Mouse (Mus musculus): Measurements from ENCODE around the gene Gpsm3. TPM values are rescaled to one million over a fixed set of nuclear protein-coding genes. Genes with fewer than 3 reads are reported as not detected.
A peak's percentile ranks its signal among the peaks of the same experiment; 100 is the strongest.

Gene Gpsm3
- total RNA-seq, 2 experiments from 2014 or later: 4.6 to 5.3 TPM

GRCm38 (mm10) chr17:34628644-34628967 lies 39.0 kb downstream of the Gpsm3 start:
- DNase-seq (ENCODE audit: low spot score in 2 of 2): no peak

GRCm38 (mm10) chr17:34629221-34629751 lies 39.7 kb downstream of the Gpsm3 start, which contains the start of gene Prrt1:
Prrt1 (plus strand) TSS chr17:34629533.
- no peak for DNase-seq (ENCODE audit: low spot score in 2 of 2)

DNA sequence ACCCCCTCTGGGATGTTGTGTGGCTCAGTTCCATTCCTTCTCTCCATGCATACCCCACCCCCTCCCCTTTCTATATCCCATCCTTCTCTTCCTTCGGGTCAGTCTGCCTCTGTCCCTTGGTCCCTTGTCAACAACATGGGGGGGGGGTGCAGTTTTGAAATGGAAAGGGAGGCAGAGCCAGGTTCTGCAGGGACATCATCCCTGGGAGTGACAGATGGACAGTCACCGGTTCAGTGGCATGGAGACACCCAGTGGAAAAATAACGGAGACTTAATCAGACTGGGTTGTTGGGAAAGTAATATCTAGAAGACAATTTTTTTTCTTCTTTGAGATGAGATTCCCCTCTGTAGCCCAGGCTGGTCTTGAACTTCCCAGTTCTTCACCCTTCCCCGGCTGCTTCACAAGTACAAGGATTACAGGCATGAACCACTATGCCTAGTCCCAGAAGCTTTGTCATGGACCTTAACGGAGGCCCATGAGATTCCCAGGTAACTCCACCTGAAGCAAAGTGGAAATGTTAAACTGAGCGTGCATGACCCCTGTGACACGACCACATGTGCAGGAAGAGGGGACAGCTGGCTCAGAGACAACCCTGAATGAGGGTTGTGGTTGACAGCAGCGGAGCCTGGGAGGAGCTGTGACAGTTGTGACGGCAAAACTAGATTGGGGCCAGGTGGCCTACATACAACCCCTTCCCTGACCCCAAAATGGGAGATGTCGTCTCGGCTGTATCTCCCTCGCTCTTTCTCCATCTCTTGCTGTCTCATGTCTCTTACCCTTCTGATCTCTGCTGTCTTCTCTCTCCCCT lies 40.4 kb downstream of the Gpsm3 start:
- DNase-seq (ENCODE audit: low spot score in 2 of 2): no peak

DNA sequence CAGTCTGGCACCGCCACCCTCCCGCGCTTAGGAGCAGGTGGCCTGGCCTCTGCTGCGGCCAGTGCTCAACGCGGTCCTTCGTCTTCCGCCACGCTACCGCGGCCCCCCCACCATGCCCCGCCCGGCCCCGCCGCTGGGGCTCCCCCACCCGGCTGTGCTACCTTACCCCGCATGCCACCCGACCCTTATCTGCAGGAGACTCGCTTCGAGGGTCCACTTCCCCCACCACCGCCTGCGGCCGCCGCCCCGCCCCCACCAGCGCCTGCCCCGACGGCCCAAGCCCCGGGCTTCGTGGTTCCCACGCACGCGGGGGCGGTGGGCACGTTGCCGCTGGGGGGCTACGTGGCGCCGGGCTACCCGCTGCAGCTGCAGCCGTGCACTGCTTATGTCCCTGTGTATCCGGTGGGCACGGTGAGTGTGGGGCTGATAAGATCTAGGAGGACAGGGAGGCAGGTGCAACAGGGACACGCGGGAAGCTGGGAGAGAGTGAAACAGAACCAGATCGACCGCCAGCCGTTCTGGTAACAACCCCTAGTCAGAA lies 41.2 kb downstream of the Gpsm3 start:
- no peak for DNase-seq (ENCODE audit: low spot score in 2 of 2)

GRCm38 (mm10) chr17:34631647-34632046 lies 42.0 kb downstream of the Gpsm3 start:
- no peak for DNase-seq (ENCODE audit: low spot score in 2 of 2)

DNA sequence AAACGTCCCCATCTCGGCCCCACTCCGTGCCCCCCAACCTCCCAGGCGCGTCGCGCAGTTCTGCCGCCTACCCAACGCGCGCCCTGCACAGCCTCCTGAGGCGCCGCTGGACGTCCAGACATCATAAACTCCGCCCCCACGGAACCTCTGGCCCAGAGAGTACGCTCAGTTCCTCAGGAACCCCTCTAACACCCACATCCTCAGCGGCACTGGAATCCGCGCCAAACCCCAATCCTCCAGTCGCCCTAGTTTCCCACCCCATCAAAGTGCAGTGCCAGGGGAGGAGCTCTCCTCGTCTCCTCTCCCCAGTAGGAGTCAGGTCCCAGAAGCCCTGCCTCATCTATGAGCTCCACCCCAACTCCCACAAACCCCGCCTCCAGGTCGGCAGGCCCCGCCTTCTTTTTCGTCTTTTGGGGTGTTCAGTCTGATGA lies 42.7 kb downstream of the Gpsm3 start:
- peak in 1 of 2 experiments; percentile 52 for DNase-seq (ENCODE audit: low spot score in 2 of 2)

- DNase-seq (ENCODE audit: low spot score in 2 of 2): no peak
Measured at GRCm38 (mm10) chr17:34635671-34636070, 46.1 kb downstream of the Gpsm3 start.

GRCm38 (mm10) chr17:34637459-34637858 lies 47.9 kb downstream of the Gpsm3 start:
- DNase-seq (ENCODE audit: low spot score in 2 of 2): no peak

DNA sequence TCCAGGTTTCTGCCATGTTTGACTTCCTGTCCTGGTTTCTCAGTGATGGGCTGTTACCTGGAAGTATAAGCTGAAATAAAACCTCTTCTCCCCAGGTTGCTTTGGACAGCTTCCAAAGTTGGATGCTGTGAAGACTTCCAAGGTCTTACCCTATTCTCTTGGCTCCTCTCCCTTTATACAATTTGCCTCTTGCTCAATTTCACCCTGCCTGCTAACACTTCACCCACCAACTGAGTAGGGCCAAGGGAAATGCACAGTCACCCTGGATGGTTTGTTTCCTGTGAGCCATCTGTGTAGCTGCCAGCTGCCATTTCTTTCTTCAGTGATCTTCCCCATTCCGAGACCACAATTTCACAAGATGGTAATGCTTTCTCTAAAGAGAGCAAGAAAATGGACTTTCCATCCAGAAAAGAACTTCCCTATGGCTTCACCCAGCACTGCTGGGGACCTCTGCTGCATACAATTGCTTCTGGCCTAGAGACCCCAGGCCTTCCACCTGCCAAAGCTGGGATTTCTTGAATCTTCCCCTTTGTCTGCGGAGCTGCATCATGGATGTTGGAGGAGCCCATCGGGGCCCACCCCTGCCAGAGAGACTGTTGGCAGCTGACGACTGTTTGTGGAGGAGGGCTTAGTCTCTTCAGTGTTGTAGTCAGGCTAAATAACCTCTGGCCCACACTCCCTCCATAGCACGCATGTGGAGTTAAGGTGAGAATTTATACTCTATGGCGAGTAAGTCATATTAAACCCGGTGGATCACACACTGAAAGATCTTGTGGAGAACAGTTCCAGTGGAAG lies 50.1 kb downstream of the Gpsm3 start:
- no peak for DNase-seq (ENCODE audit: low spot score in 2 of 2)

GRCm38 (mm10) chr17:34640778-34641601 lies 51.4 kb downstream of the Gpsm3 start:
- peak in 1 of 2 experiments; percentile 48 for DNase-seq (ENCODE audit: low spot score in 2 of 2)

Other genes starting within 250 kb of the Gpsm3 start
- gene Btnl2, start 235.0 kb upstream of the Gpsm3 start, total RNA-seq (2021): under 1 TPM; 0.64 to 0.67 TPM
- gene Btnl1, start 212.7 kb upstream of the Gpsm3 start, total RNA-seq (2021): not detected
- 1 to 10 TPM in 1 of 2 experiments, under 1 TPM in 1; 0.88 to 1.1 TPM for gene BC051142, start 191.0 kb upstream of the Gpsm3 start, total RNA-seq (2021)
- not detected for gene Btnl4, start 112.5 kb upstream of the Gpsm3 start, total RNA-seq (2021)
- gene Btnl6, start 72.5 kb upstream of the Gpsm3 start, total RNA-seq (2021): not detected
- gene Notch4, start 25.5 kb upstream of the Gpsm3 start, total RNA-seq (2021): 10 to 100 TPM; 21.2 to 28.3 TPM
- 10 to 100 TPM; 48.7 to 53.5 TPM for gene Pbx2, start 1.5 kb downstream of the Gpsm3 start, total RNA-seq (2021)
- 1 to 10 TPM; 2.0 to 3.0 TPM for gene Ager, start 8.1 kb downstream of the Gpsm3 start, total RNA-seq (2021)
- 10 to 100 TPM; 23.8 to 24.1 TPM for gene Rnf5, start 13.9 kb downstream of the Gpsm3 start, total RNA-seq (2021)
- gene Agpat1, start 14.5 kb downstream of the Gpsm3 start, total RNA-seq (2021): 10 to 100 TPM; 42.0 to 42.9 TPM
- gene Egfl8, start 26.2 kb downstream of the Gpsm3 start, total RNA-seq (2021): 10 to 100 TPM; 20.7 to 23.1 TPM
- 10 to 100 TPM; 35.9 to 44.8 TPM for gene Ppt2, start 38.7 kb downstream of the Gpsm3 start, total RNA-seq (2021)
- gene Prrt1, start 39.7 kb downstream of the Gpsm3 start, total RNA-seq (2021): under 1 TPM; 0.34 to 0.76 TPM
- 1 to 10 TPM; 8.1 to 8.3 TPM for gene Fkbpl, start 55.0 kb downstream of the Gpsm3 start, total RNA-seq (2021)
- gene Atf6b, start 57.3 kb downstream of the Gpsm3 start, total RNA-seq (2021): 10 to 100 TPM; 20.1 to 22.5 TPM
- 100 to 1,000 TPM; 197 to 232 TPM for gene Tnxb, start 80.7 kb downstream of the Gpsm3 start, total RNA-seq (2021)
- 1 to 10 TPM; 3.2 to 3.6 TPM for gene C4b, start 154.1 kb downstream of the Gpsm3 start, total RNA-seq (2021)
- gene Cyp21a1, start 214.8 kb downstream of the Gpsm3 start, total RNA-seq (2021): under 1 TPM; 0.16 to 0.34 TPM
- 10 to 100 TPM; 12.7 to 15.1 TPM for gene Stk19, start 247.1 kb downstream of the Gpsm3 start, total RNA-seq (2021)
- gene Dxo, start 247.2 kb downstream of the Gpsm3 start, total RNA-seq (2021): 10 to 100 TPM; 20.4 to 22.6 TPM

Data from gastrocnemius, postnatal 4 days (tissue).